Mouse (Mus musculus) hindbrain, embryonic 13.5 days (tissue): Measurements from ENCODE around the gene Foxc2. TPM values are rescaled to one million over a fixed set of nuclear protein-coding genes. Genes with fewer than 3 reads are reported as not detected.

ENCODE experiments used
- ATAC-seq: fragments of 200-750 bp; cut with Nextera tagmentation; 2 replicates; pipeline ENCODE4 v1.8.0; 2017; ENCODE audit warnings: moderate TSS enrichment; ENCODE audit not compliant: low FRiP score
- H3K27ac ChIP-seq: fragments of 300-500 bp; sonication (generic); 2 replicates; pipeline ENCODE4 v1.5.1; 2015; ENCODE audit warnings: inconsistent platforms, mild to moderate bottlenecking, moderate library complexity
- H3K27me3 ChIP-seq: fragments of 300-500 bp; sonication (generic); 2 replicates; pipeline ENCODE4 v1.6.1; 2015; ENCODE audit warnings: mild to moderate bottlenecking, inconsistent platforms
- H3K36me3 ChIP-seq: fragments of 300-500 bp; sonication (generic); 2 replicates; pipeline ENCODE4 v1.6.1; 2015; ENCODE audit warnings: mild to moderate bottlenecking, inconsistent platforms
- H3K4me1 ChIP-seq: fragments of 300-500 bp; sonication (generic); replicated peaks from 2 replicates; pipeline ENCODE4 v1.6.1; 2015; ENCODE audit warnings: inconsistent platforms
- H3K4me2 ChIP-seq: fragments of 300-500 bp; sonication (generic); 2 replicates; pipeline ENCODE4 v1.6.1; 2015; ENCODE audit warnings: inconsistent platforms, mild to moderate bottlenecking, moderate library complexity
- H3K4me3 ChIP-seq: fragments of 300-500 bp; sonication (generic); 2 replicates; pipeline ENCODE4 v1.5.1; 2015; ENCODE audit warnings: mild to moderate bottlenecking, inconsistent platforms
- H3K9ac ChIP-seq: fragments of 300-500 bp; sonication (generic); 2 replicates; pipeline ENCODE4 v1.6.1; 2015; ENCODE audit warnings: mild to moderate bottlenecking, inconsistent platforms
- H3K9me3 ChIP-seq: fragments of 300-500 bp; sonication (generic); 2 replicates; pipeline ENCODE4 v1.6.1; 2016; ENCODE audit warnings: inconsistent platforms
- WGBS: fragments of 180-500 bp; shearing (Covaris S2); methylation state at CpG from one replicate; pipeline ENCODE4 v1.1.7; 2015; 5-methylcytosine and 5-hydroxymethylcytosine counted together
- polyA plus RNA-seq: library from polyadenylated mRNA; unstranded; fragments of >200 nt; fragmentation: Nextera tagmentation; extraction: Ambion mirVana; gene quantifications from 2 replicates; pipeline ENCODE4 v1.2.1, GENCODE M21; 2015

Gene Foxc2
- polyA plus RNA-seq, 1 experiment from 2014 or later: 2.8 TPM

DNA sequence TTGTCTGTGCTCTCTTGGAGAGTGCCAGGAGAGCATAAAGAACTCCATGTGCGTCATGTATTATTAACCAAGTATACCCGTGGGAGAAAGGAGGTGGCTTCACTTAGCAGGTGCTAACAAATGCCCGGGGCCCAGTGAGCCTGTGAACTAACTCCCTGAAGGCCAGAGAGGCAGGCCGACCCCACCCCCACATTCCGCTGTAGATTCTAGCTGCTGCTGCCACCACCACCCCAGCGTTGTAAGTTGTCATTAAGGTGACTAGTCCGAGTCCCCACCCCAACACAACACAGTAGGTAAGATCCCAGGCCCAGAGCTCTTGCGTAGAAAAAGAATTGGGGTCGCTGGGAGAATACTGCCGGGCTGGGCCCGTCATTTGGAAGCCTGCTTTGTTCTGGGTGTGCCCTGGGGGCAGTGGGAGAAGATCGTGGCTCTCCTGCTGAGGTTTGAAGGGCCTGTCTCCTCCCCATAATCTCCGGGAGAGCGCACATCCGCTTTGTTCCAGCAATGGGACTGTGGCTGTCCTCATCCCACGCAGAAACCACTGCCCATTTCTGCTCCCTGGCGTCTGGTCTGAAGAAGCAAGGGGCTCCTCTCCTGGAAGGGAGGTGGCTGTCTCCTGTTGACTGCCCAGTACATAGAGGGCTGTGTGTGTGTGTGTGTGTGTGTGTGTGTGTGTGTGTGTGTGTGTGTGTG, 8.7 kb downstream of the Foxc2 start:
- no peak overlapping the region for H3K27ac ChIP-seq
- H3K4me3 ChIP-seq: no peak overlapping the region
- H3K4me2 ChIP-seq: peak overlapping the region; percentile 40; the same call in 1 of the 2 replicates
- H3K4me1 ChIP-seq: peaks cover 30% of the 10 kb centered on the region
- 2% methylated on average over 17 of the region's 17 CpGs for WGBS
- H3K9ac ChIP-seq: no peak overlapping the region
- peaks cover 100% of the 10 kb centered on the region for H3K27me3 ChIP-seq
- H3K36me3 ChIP-seq: no peaks in the 10 kb centered on the region
- H3K9me3 ChIP-seq: peaks cover 3% of the 10 kb centered on the region; the same call in 1 of the 2 replicates
- ATAC-seq: peak; percentile 34; the same call in 1 of the 2 replicates

DNA sequence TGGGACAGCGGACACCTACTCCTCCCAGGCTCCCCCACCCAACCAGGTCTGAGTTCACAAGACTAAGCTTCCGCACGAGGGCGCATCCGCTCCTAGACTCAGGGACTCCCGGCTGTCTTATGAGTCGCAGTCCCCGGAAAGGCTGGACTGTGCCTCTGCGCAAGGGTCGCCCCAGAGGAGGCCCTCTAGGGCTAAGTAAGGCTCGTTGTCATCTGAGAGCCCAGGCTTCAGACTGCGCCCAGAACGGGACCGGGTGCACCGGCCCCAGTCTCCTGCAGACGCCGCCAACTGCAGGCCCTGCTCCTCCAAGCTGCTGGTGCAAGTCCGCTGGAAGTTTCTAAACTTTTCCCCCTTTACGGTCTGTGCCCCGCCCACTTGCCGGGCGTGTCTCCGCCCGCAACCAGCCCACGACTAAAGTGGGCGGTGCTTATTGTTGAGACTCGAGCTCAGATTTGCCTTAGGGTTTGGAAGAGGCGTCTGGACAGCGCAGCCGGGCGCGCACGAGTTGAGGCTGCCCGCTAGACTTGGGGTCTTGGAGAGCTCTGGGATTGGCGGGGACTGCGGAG, 9.4 kb downstream of the Foxc2 start:
- Histone ChIP-seq H3K36me3 (no peaks in the 10 kb centered on the region), H3K4me3 (peak overlapping the region; percentile 15), H3K27me3 (peaks cover 100% of the 10 kb centered on the region), H3K27ac (no peak overlapping the region), H3K4me1 (peaks cover 30% of the 10 kb centered on the region), H3K9ac (no peak overlapping the region), H3K4me2 (peak overlapping the region; percentile 40), H3K9me3 (peaks cover 3% of the 10 kb centered on the region; the same call in 1 of the 2 replicates)
- ATAC-seq: peak; percentile 65
- under 1% methylated on average over 36 of the region's 36 CpGs for WGBS

DNA sequence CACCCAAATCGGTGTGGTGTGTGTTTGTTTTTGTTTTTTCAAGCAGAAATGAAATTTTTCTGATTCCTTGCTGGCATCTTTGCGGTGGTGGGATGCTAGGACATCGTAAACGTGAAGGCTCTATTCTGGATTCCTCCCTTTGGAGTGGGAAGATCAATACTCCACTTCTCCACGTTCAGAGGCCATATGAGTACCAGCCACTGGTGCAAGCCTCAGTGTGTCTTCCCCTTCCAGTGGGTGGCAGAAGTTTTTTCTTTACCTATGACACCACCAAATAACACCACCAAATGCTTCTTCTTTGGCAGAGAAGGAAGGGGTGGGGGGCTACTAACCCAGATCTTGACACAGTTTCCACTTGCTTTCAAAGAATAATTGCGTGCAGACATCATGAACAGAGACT, 10.2 kb downstream of the Foxc2 start:
- WGBS: 3% methylated on average over 6 of the region's 6 CpGs
- peaks cover 30% of the 10 kb centered on the region for H3K4me1 ChIP-seq

DNA sequence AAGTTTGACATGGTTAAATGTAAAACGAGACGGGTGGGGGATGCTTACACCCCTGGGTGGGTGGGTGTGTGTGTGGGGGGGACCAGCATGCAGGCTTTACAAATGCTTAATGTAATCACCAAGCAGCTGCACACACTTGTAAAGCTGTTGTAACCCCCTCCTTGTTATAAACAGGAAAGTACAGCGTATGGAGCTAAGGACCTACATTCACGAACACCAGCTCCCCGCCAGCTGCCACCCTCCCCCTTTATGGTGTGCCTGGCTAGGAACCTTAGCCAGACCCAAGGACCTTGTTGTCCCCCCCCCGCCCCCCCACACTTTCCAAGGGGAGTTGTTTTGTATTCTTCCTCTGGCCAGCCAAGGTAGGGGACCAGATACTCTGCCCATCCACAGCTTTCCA, 10.7 kb downstream of the Foxc2 start:
- Histone ChIP-seq H3K27me3 (peaks cover 100% of the 10 kb centered on the region), H3K27ac (no peak overlapping the region), H3K36me3 (no peaks in the 10 kb centered on the region), H3K4me2 (no peak overlapping the region), H3K4me1 (peaks cover 30% of the 10 kb centered on the region), H3K9ac (no peak overlapping the region), H3K4me3 (no peak overlapping the region), H3K9me3 (peaks cover 3% of the 10 kb centered on the region; the same call in 1 of the 2 replicates)
- WGBS: 3% methylated on average over 6 of the region's 6 CpGs
- ATAC-seq: no peak

More for the DNA sequence above, 10.2 kb downstream of the Foxc2 start:
- H3K36me3 ChIP-seq: no peaks in the 10 kb centered on the region
- H3K4me2 ChIP-seq: no peak overlapping the region
- peaks cover 100% of the 10 kb centered on the region for H3K27me3 ChIP-seq
- no peak for ATAC-seq
- H3K27ac ChIP-seq: no peak overlapping the region
- H3K4me3 ChIP-seq: no peak overlapping the region; the same call in 1 of the 2 replicates
- H3K9me3 ChIP-seq: peaks cover 3% of the 10 kb centered on the region; the same call in 1 of the 2 replicates
- no peak overlapping the region for H3K9ac ChIP-seq

DNA sequence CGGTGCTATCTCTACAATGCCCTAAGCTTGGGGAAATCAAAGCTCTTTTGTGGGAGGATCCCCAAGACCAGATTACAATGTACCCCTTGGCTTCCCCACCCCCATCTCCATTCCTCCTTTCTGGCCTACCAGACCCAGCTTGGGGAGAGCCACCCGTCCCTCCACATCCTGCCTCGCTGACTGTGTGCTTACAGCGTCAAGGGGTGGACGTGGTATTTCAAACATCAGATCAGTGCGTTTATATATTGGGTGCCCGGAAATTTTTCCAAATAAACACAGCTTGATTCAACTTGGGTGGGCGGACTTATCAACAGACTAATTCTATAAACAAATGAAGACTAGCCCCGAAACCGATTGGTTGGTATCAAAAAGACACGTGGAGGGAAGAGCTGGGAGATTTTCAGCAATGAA, 11.3 kb downstream of the Foxc2 start:
- peaks cover 30% of the 10 kb centered on the region for H3K4me1 ChIP-seq
- H3K9ac ChIP-seq: no peak overlapping the region
- H3K9me3 ChIP-seq: peaks cover 3% of the 10 kb centered on the region; the same call in 1 of the 2 replicates
- no peak overlapping the region for H3K4me2 ChIP-seq
- no peaks in the 10 kb centered on the region for H3K36me3 ChIP-seq
- H3K27ac ChIP-seq: no peak overlapping the region
- ATAC-seq: no peak
- H3K27me3 ChIP-seq: peaks cover 100% of the 10 kb centered on the region
- no peak overlapping the region for H3K4me3 ChIP-seq
- 2% methylated on average over 11 of the region's 11 CpGs for WGBS

DNA sequence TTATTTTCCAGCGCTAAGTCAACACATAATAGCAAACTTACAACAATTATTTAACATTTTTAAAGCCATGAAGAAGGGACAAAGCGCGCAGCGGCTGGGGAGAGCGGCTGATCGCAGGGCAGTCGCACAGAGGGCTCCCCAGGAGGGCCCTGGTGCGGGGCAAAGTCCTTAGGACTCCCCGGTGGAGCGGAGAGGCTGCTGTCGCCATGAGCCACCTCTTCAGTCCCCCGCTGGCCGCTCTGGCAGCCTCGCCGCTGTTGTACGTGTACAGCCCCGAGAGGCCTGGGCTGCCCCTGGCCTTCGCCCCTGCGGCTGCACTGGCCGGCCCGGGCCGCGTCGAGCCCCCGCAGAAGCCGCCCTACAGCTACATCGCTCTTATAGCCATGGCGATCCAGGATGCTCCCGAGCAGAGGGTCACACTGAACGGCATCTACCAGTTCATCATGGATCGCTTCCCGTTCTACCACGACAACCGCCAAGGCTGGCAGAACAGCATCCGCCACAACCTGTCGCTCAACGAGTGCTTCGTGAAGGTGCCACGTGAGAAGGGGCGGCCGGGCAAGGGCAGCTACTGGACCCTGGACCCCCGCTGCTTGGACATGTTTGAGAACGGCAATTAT, 11.9 kb downstream of the Foxc2 start, which contains the start of gene Foxl1:
Foxl1 (plus strand) TSS at position 185 of the 620 bp plus-strand sequence.
- Histone ChIP-seq H3K9me3 (peaks cover 3% of the 10 kb centered on the region; the same call in 1 of the 2 replicates), H3K9ac (no peak within 1 kb of the TSS), H3K27me3 (peaks cover 100% of the 10 kb centered on the region), H3K36me3 (no peaks in the 10 kb centered on the region), H3K4me3 (peak within 1 kb of the TSS; percentile 5), H3K4me2 (peak within 1 kb of the TSS; percentile 3; the same call in 1 of the 2 replicates), H3K27ac (no peak within 1 kb of the TSS), H3K4me1 (peaks cover 30% of the 10 kb centered on the region)
- 1% methylated on average over 43 of the region's 43 CpGs for WGBS
- ATAC-seq: no peak

DNA sequence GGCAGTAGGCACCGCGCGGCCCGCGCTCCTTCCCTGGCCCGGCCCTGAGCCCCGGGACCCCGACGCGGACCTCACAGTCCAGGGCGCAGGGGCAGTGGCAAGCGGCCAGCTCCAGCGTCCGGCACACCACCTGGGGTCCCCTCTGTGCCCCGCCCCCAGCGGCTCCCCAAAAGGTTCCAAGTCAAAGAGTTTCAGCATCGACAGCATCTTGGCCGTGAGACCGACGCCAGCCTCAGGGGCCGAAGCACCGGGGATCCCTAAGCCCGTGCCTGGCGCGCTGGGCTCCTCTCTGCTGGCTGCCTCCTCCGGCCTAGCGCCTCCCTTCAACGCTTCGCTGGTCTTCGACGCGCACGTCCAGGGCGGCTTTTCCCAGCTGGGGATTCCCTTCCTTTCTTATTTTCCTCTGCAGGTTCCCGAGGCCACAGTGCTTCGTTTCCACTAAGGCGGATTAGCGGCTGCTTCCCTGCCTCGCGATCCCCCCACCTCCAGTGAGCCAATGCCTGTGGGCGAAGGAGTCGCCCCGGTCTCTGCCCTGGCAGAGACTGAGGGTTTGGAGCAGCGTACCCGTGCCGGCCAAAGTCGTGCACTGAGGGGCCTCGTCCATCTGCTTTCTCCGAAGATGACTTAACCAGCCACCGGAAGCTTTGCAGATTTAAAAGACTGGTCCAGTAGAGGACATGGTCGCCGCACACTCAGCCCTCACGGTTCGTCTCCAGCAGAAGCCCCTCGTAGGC, 12.7 kb downstream of the Foxc2 start:
- 2% methylated on average over 55 of the region's 55 CpGs for WGBS
- Histone ChIP-seq H3K4me3 (peak overlapping the region; percentile 5), H3K4me1 (peaks cover 30% of the 10 kb centered on the region), H3K36me3 (no peaks in the 10 kb centered on the region), H3K9me3 (peaks cover 3% of the 10 kb centered on the region; the same call in 1 of the 2 replicates), H3K27ac (no peak overlapping the region), H3K9ac (no peak overlapping the region), H3K27me3 (peaks cover 99% of the 10 kb centered on the region), H3K4me2 (peak overlapping the region; percentile 3; the same call in 1 of the 2 replicates)
- no peak for ATAC-seq

DNA sequence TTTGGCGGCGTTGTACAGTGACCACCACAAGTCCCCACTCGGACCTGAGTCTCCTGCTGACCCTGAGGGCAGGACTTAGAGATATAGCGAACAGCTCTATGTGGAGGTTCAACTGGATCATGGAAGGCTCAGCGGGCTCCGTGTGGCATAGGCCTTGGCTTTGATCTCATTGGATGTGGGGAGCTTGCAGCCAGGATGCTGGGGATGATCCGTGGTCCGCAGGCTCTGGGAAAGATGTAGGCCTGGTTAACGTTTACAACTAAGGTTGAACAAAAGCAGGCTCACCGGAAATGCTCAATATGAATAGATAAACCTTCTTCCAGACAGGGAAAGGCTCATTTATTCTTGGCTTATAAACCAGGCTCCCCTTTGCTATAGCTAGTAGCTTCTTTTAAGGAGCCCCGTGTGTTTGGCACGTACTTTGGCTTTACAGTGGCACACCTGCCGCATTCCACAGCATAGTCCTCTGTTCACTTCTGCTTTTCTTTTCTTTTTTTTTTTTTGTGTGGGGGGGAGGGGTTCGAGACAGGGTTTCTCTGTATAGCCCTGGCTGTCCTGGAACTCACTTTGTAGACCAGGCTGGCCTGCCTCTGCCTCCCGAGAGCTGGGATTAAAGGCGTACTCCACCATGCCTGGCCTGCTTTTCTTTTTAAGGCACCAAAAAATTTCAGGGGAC, 13.4 kb downstream of the Foxc2 start:
- H3K27me3 ChIP-seq: peaks cover 99% of the 10 kb centered on the region
- H3K9me3 ChIP-seq: no peaks in the 10 kb centered on the region
- H3K4me3 ChIP-seq: no peak overlapping the region
- H3K27ac ChIP-seq: no peak overlapping the region
- H3K4me2 ChIP-seq: no peak overlapping the region
- H3K36me3 ChIP-seq: no peaks in the 10 kb centered on the region
- no peak for ATAC-seq
- H3K9ac ChIP-seq: no peak overlapping the region
- peaks cover 30% of the 10 kb centered on the region for H3K4me1 ChIP-seq
- 17% methylated on average over 16 of the region's 16 CpGs for WGBS

DNA sequence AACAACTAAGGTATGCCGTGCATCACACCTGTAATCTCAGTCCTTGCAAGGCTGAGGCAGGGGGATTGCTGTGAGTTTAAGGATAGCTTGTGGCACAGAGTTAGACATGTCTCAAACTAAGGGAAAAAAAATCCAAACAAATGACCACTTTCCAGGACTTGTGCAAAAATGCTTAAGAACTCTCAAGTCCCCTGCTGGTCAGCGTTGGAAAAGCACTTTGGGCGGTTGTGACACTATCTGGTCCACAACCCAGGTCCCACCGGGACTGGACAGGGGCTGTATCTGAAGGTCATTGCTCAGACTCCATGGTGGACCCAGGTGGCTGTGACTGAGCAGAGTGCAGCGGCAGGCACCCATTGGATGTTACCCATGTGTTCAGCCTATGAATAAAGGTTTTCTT, 14.6 kb downstream of the Foxc2 start:
- H3K9me3 ChIP-seq: no peaks in the 10 kb centered on the region
- no peak overlapping the region for H3K9ac ChIP-seq
- ATAC-seq: no peak
- 33% methylated on average over 5 of the region's 5 CpGs for WGBS
- peaks cover 23% of the 10 kb centered on the region for H3K4me1 ChIP-seq
- H3K4me2 ChIP-seq: no peak overlapping the region
- no peak overlapping the region for H3K4me3 ChIP-seq
- no peak overlapping the region for H3K27ac ChIP-seq
- H3K27me3 ChIP-seq: peaks cover 99% of the 10 kb centered on the region
- no peaks in the 10 kb centered on the region for H3K36me3 ChIP-seq

DNA sequence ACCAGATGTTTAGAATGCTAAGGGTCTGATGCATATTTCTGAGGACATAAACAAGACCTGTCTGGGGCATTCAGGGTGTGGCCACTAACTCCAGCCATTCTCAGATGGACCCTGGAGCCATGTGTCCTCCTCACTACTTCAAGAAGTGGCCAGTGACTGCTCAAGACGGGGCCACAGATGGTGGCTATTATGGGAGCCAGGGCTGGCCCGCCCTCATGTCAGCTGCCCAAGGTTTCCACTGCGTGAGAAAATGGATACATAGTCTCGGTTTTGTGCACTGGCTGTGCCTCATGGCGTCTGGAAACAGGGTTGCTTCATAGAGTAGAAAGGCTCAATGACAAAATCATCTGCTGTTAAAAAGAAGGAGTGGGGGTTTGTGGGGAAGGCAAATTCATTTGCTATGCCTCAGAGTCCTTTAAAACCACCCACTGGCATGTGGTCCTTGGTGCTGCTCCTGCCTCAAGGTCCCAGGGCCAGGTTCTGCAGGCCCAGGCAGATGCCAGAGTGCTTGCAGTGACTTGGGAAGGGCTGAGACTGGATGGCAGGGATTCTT, 17.1 kb downstream of the Foxc2 start:
- Histone ChIP-seq H3K4me1 (peaks cover 13% of the 10 kb centered on the region), H3K4me3 (no peak overlapping the region), H3K9me3 (no peaks in the 10 kb centered on the region), H3K27me3 (peaks cover 78% of the 10 kb centered on the region), H3K9ac (no peak overlapping the region), H3K4me2 (no peak overlapping the region), H3K36me3 (no peaks in the 10 kb centered on the region), H3K27ac (no peak overlapping the region)
- WGBS: 65% methylated on average over 5 of the region's 5 CpGs
- ATAC-seq: no peak

DNA sequence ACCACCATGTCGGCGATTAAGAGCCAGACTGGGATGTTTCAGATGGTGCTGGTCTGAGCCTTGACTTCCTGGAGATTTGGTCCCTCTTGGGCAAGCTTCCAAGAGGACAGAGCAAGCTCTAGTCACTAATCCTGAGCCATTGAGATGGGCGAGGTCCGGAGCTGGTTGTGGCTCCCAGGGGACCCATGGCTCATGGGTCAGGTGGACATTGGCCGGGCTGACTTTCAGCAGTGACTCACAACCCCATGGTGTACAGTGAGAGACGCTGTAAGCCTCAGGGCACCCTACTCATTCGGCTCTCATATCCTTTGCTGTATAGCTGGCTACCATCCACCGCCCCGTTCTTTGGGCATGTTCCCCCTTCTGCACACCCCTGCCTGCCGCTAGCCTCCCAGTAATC, 18.1 kb downstream of the Foxc2 start:
- ATAC-seq: no peak
- no peak overlapping the region for H3K9ac ChIP-seq
- H3K27ac ChIP-seq: no peak overlapping the region
- H3K27me3 ChIP-seq: peaks cover 67% of the 10 kb centered on the region
- H3K4me1 ChIP-seq: peaks cover 2% of the 10 kb centered on the region; the same call in 1 of the 2 replicates
- 89% methylated on average over 10 of the region's 10 CpGs for WGBS
- no peak overlapping the region for H3K4me3 ChIP-seq
- no peak overlapping the region for H3K4me2 ChIP-seq
- H3K9me3 ChIP-seq: no peaks in the 10 kb centered on the region
- H3K36me3 ChIP-seq: no peaks in the 10 kb centered on the region
